Mouse (Mus musculus) hindlimb bud, embryonic 11.5 days (tissue): ENCODE data around the gene Grm8.
A peak's percentile ranks its signal among the peaks of the same experiment; 100 is the strongest.

Experiments used
- DNase-seq: peaks from one replicate; pipeline ENCODE4 v3.0.0-alpha.2; 2012; ENCODE audit warnings: low read depth, low spot score; ENCODE audit errors: extremely low spot score

Grm8 gene

DNA sequence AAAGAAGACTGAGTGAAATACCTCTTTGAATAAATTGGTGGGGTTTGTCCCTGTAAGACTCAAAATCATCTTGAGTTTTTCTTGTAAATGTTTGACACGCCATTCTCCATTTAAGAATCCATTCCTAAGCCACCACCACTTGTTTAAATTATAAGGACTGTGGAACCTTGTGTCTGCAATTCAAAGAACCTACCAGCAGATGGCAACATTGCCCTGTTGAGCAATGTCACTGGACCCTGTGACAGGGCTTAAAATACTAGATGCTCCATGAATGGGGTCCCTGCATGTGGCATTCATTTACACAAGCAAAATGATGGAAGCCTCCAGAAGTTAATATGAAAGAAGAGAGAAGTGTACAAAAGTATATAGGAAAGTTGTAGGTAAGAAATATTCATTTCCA lies 477.5 kb downstream of the Grm8 start:
- peak; percentile 77 for DNase-seq

DNA sequence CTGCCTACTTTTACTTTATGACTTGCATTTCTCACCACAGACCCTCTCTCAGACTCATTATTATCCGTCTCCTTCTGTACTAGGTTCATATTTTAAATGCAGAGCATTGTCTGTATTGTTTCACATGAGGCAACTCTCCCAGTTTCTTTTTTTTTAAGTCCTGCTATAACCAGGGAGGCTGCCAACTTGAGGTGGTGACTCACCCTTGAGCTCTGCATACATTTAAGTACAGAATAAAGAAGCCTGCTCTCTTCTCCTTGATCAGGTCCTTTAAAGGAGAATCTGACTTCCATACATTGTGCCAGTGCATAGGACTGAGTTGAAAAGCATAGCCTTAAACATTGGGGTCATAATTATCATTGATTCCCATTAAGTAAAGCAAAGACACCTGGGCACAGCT lies 488.5 kb downstream of the Grm8 start:
- no peak for DNase-seq

- DNase-seq, result no peak
Measured at GRCm38 (mm10) chr6:27645054-27645453, 489.9 kb downstream of the Grm8 start.

- no peak for DNase-seq
Measured at GRCm38 (mm10) chr6:27635898-27636297, 499.1 kb downstream of the Grm8 start.

GRCm38 (mm10) chr6:27617472-27617871 lies 517.5 kb downstream of the Grm8 start:
- DNase-seq, result no peak

DNA sequence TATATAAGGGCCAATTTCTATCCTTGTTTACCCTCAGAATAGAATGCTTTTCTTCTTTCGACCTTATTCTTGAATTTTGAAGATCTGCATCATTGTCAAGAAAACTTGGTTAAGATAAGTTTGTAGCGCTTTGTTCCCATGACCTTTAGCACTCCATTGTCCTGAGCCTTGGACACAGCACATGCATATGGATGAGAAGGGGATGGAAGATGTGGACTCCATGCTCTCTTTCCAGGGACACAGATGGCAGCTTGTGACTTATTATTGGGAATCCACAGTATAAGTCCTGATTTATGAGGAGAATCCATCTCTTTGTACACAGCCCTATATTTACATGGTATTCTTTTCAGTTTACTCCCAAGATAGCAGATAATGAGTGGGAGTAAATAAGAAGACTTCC lies 554.5 kb downstream of the Grm8 start:
- DNase-seq, result no peak

- DNase-seq, result no peak
Measured at GRCm38 (mm10) chr6:27545516-27545915, 589.5 kb downstream of the Grm8 start.

- DNase-seq, result no peak
Measured at GRCm38 (mm10) chr6:27517620-27518019, 617.4 kb downstream of the Grm8 start.

GRCm38 (mm10) chr6:27460998-27461397 lies 674.0 kb downstream of the Grm8 start:
- no peak for DNase-seq

GRCm38 (mm10) chr6:27408473-27408872 lies 726.5 kb downstream of the Grm8 start:
- no peak for DNase-seq

GRCm38 (mm10) chr6:27372416-27372815 lies 762.6 kb downstream of the Grm8 start:
- DNase-seq, result no peak

- DNase-seq, result no peak
Measured at GRCm38 (mm10) chr6:27371095-27371494, 763.9 kb downstream of the Grm8 start.

DNA sequence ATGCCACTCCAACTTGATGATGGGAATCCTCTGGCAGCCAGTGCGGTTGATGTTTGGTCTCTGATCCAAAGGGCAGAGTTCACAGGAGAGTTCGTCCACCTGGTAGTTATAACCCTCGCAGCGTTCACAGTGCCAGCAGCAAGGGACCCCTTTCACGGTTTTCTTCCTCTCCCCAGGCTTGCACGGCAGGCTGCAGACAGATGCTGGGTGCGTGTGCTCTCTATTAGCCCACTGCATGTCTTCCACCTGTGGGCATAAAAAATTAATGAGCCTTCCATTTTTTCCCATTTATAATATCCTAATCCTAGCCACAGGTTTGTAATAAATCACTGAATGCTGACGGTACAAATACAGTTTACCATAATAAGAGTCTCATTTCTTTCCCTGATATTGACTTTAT lies 771.2 kb downstream of the Grm8 start:
- no peak for DNase-seq

GRCm38 (mm10) chr6:27360440-27360839 lies 774.5 kb downstream of the Grm8 start:
- no peak for DNase-seq

- DNase-seq, result no peak
Measured at GRCm38 (mm10) chr6:27351147-27351546, 783.8 kb downstream of the Grm8 start.

GRCm38 (mm10) chr6:27348272-27348671 lies 786.7 kb downstream of the Grm8 start:
- DNase-seq, result no peak

DNA sequence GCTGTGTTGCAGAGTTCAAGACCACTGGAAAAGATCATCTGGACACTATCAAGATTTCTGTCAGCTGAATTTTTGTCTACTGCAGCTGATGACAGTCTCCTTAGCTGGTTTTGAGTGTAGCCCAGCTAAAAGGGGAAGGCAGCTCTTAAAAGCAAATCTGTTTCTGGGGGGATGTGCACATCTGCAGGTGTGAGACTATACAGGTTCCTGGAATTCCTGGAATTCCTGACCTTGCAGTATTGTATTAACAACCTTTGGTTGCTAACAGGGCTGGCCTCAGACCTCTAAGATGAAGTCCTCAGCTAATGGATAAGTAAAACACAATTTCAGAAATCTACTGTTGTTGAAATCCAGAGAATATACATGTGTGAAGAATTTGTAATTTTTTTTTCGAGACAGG lies 788.7 kb downstream of the Grm8 start:
- DNase-seq, result no peak

DNA sequence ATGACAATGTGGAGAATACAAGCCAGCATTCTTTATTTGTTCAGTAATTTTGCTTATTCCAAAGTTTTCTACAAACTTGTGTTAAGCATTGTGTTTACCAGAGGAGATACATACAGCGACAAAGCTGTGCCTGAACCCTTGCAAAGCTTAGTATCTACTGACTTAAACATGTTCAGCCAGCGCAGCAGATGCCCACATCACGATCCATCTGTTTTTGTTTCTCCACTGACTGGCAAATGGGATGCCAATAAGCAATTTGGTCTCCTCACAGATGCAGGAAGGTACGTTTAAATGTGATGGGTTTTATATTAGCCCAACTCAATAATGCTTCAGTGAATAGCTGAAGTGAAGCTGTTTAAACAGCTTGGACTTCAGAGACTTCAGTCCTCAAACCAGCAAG lies 794.8 kb downstream of the Grm8 start:
- no peak for DNase-seq

DNA sequence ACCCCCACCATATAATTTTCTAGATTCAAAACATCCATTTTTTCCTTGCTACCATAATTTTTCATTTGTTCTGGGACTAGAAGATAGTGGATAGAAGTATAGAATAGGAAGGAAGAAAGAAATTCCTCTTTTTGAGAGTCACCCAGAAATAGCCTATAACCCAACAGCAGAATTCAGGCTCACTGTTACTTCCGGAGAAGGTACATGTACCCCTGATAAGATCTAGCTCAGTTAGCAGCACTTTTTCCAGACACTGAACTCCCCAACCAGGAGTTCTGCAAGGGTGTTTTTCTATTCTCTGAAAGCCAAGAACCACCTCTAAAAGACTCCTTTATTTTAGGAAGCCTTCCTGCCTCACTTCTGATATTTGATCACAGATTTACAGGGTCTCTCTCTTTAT lies 816.4 kb downstream of the Grm8 start:
- no peak for DNase-seq

DNA sequence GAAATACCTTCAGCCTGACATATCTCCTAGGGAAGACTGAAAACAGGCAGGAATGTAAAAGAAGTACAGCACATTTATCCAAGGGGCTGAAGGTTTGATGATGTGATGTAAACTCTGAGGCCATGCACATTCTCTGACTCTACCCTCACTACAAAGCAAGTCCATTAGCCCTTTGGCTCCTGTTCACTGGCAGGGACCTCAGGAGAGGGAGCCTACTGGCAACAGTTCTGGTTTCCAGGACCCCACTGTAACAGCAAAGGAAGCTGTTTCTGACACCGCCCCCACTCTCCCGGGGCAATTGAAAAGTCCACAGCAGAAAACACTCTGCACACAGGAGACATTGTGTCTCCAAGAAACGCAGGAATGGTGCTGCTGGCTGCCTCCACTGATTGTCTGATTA lies 817.6 kb downstream of the Grm8 start:
- DNase-seq, result no peak

- DNase-seq, result no peak
Measured at GRCm38 (mm10) chr6:27316018-27316417, 819.0 kb downstream of the Grm8 start.

- no peak for DNase-seq
Measured at GRCm38 (mm10) chr6:27314273-27315009, 820.5 kb downstream of the Grm8 start.

DNA sequence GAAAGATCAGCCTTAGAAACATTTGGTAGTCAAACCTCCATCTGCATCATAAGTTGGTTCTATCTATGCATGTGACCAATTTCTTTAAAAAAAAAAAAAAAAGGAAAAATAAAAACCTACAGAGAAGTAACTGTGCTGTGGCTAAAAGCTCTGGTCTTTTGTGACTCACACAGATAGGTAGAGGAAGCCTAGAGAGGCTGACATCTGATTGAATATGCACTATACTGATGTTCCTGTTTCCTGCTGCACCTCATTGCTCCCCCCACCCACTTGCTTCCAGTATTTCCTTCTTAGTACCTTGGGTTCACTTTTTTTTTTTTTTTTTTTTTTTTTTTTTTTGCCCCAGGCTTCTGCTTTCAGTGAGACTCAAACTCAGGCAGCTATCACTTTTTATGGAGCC lies 824.6 kb downstream of the Grm8 start:
- no peak for DNase-seq
